Mouse (Mus musculus): ENCODE data around the gene Cyp27a1. TPM values are rescaled to one million over a fixed set of nuclear protein-coding genes. Genes with fewer than 3 reads are reported as not detected.

Cyp27a1 gene
- polyA plus RNA-seq, 1 experiment from 2014 or later = 3.3 TPM

GRCm38 (mm10) chr1:74782045-74782444 lies 68.7 kb downstream of the Cyp27a1 start:
- Histone ChIP-seq H3K36me3 (replicated peaks) (no peaks in the 10 kb centered on the region), H3K4me1 (peaks cover 12% of the 10 kb centered on the region), H3K9me3 (no peaks in the 10 kb centered on the region), H3K9ac (no peak overlapping the region), H3K27ac (no peak overlapping the region), H3K4me2 (no peak overlapping the region), H3K27me3 (peaks cover 94% of the 10 kb centered on the region), H3K4me3 (replicated peaks) (no peak overlapping the region)
- ATAC-seq (ENCODE audit: low FRiP score) = no peak
- WGBS = 10% methylated on average over 14 of the region's 14 CpGs

GRCm38 (mm10) chr1:74783554-74783953 lies 70.2 kb downstream of the Cyp27a1 start:
- H3K27me3 ChIP-seq = peaks cover 94% of the 10 kb centered on the region
- no peaks in the 10 kb centered on the region for H3K36me3 ChIP-seq (replicated peaks)
- 3% methylated on average over 13 of the region's 13 CpGs for WGBS

GRCm38 (mm10) chr1:74784041-74784759 lies 70.8 kb downstream of the Cyp27a1 start:
- peak overlapping the region; percentile 49 for H3K4me3 ChIP-seq (replicated peaks)
- H3K36me3 ChIP-seq (replicated peaks) = no peaks in the 10 kb centered on the region
- H3K27ac ChIP-seq = no peak overlapping the region
- H3K9ac ChIP-seq = peak overlapping the region; percentile 25
- H3K27me3 ChIP-seq = peaks cover 94% of the 10 kb centered on the region
- WGBS = under 1% methylated on average over 67 of the region's 67 CpGs
- ATAC-seq (ENCODE audit: low FRiP score) = peak; percentile 42; the same call in 1 of the 2 replicates
- H3K4me1 ChIP-seq = peaks cover 14% of the 10 kb centered on the region
- peak overlapping the region; percentile 81 for H3K4me2 ChIP-seq
- H3K9me3 ChIP-seq = no peaks in the 10 kb centered on the region

More at GRCm38 (mm10) chr1:74783554-74783953, 70.2 kb downstream of the Cyp27a1 start:
- 0 out of 2 replicates have a peak, but pooled peaks have one; percentile 6 for ATAC-seq (ENCODE audit: low FRiP score)
- Histone ChIP-seq H3K27ac (no peak overlapping the region), H3K4me3 (replicated peaks) (peak overlapping the region; percentile 49), H3K9ac (peak overlapping the region; percentile 25; the same call in 1 of the 2 replicates), H3K4me2 (peak overlapping the region; percentile 81), H3K4me1 (peaks cover 12% of the 10 kb centered on the region), H3K9me3 (no peaks in the 10 kb centered on the region)

Other genes with a start within 250 kb of the Cyp27a1 start
- gene Cnot9, start 207.5 kb upstream of the Cyp27a1 start, polyA plus RNA-seq (2016; fragmentation: Nextera tagmentation; extraction: Ambion mirVana) = 77.5 and 84.2 TPM in 2 replicates
- gene Plcd4, start 170.7 kb upstream of the Cyp27a1 start, polyA plus RNA-seq (2016; fragmentation: Nextera tagmentation; extraction: Ambion mirVana) = 0.98 and 1.1 TPM in 2 replicates
- 44.2 and 48.1 TPM in 2 replicates for gene Usp37, start 169.3 kb upstream of the Cyp27a1 start, polyA plus RNA-seq (2016; fragmentation: Nextera tagmentation; extraction: Ambion mirVana)
- gene Zfp142, start 125.3 kb upstream of the Cyp27a1 start, polyA plus RNA-seq (2016; fragmentation: Nextera tagmentation; extraction: Ambion mirVana) = 10.6 and 10.8 TPM in 2 replicates
- gene Bcs1l, start 125.3 kb upstream of the Cyp27a1 start, polyA plus RNA-seq (2016; fragmentation: Nextera tagmentation; extraction: Ambion mirVana) = 18.3 and 18.5 TPM in 2 replicates
- gene Rnf25, start 112.2 kb upstream of the Cyp27a1 start, polyA plus RNA-seq (2016; fragmentation: Nextera tagmentation; extraction: Ambion mirVana) = 30.7 and 33.0 TPM in 2 replicates
- 26.7 and 27.7 TPM in 2 replicates for gene Stk36, start 112.1 kb upstream of the Cyp27a1 start, polyA plus RNA-seq (2016; fragmentation: Nextera tagmentation; extraction: Ambion mirVana)
- 48.6 and 53.0 TPM in 2 replicates for gene Ttll4, start 51.8 kb upstream of the Cyp27a1 start, polyA plus RNA-seq (2016; fragmentation: Nextera tagmentation; extraction: Ambion mirVana)
- gene Prkag3, start 35.6 kb downstream of the Cyp27a1 start, polyA plus RNA-seq (2016; fragmentation: Nextera tagmentation; extraction: Ambion mirVana) = not detected in 2 replicates
- gene Wnt6, start 58.3 kb downstream of the Cyp27a1 start, polyA plus RNA-seq (2016; fragmentation: Nextera tagmentation; extraction: Ambion mirVana) = 3.3 and 4.5 TPM in 2 replicates
- 1.00 and 2.0 TPM in 2 replicates for gene Wnt10a, start 77.9 kb downstream of the Cyp27a1 start, polyA plus RNA-seq (2016; fragmentation: Nextera tagmentation; extraction: Ambion mirVana)
- 2.0 TPM in 2 replicates for gene Cdk5r2, start 141.4 kb downstream of the Cyp27a1 start, polyA plus RNA-seq (2016; fragmentation: Nextera tagmentation; extraction: Ambion mirVana)
- not detected in 2 replicates for gene Fev, start 171.8 kb downstream of the Cyp27a1 start, polyA plus RNA-seq (2016; fragmentation: Nextera tagmentation; extraction: Ambion mirVana)
- not detected in 2 replicates for gene Cryba2, start 179.6 kb downstream of the Cyp27a1 start, polyA plus RNA-seq (2016; fragmentation: Nextera tagmentation; extraction: Ambion mirVana)
- gene Cfap65, start 222.0 kb downstream of the Cyp27a1 start, polyA plus RNA-seq (2016; fragmentation: Nextera tagmentation; extraction: Ambion mirVana) = 0.24 and 0.55 TPM in 2 replicates
- 0.19 TPM in 1 of 2 replicates, not detected in the other for gene Ihh, start 238.1 kb downstream of the Cyp27a1 start, polyA plus RNA-seq (2016; fragmentation: Nextera tagmentation; extraction: Ambion mirVana)